Mouse (Mus musculus) splenic B cell, adult 2 months (primary cell): ENCODE results near the gene Nags.
A peak's percentile ranks its signal among the peaks of the same experiment; 100 is the strongest.
"Not testable (repeated sequence)": the region's sequence is repeated elsewhere in the genome, so short reads cannot be mapped to it uniquely, and the experiment has no call there.

Source experiments
- DNase-seq: peaks from one replicate; pipeline ENCODE4 v3.0.0-alpha.2; 2011; ENCODE audit warnings: low read depth, low spot score
- H3K27me3 ChIP-seq: 2 replicates; pipeline ENCODE4 v1.6.1; 2012; ENCODE audit warnings: mild to moderate bottlenecking, low read length, moderate library complexity, mixed read lengths; ENCODE audit not compliant: control insufficient read depth, poor library complexity, insufficient read depth, severe bottlenecking
- H3K36me3 ChIP-seq: 2 replicates; pipeline ENCODE4 v1.6.1; 2012; ENCODE audit warnings: mild to moderate bottlenecking, low read length, moderate library complexity, mixed read lengths; ENCODE audit not compliant: control insufficient read depth, poor library complexity, insufficient read depth, severe bottlenecking

Nags gene

GRCm38 (mm10) chr11:102142355-102142754, 3.0 kb upstream of the Nags start:
- no peak for DNase-seq
- H3K27me3 ChIP-seq, result peaks cover 4% of the 10 kb centered on the region
- H3K36me3 ChIP-seq, result no peaks in the 10 kb centered on the region

DNA sequence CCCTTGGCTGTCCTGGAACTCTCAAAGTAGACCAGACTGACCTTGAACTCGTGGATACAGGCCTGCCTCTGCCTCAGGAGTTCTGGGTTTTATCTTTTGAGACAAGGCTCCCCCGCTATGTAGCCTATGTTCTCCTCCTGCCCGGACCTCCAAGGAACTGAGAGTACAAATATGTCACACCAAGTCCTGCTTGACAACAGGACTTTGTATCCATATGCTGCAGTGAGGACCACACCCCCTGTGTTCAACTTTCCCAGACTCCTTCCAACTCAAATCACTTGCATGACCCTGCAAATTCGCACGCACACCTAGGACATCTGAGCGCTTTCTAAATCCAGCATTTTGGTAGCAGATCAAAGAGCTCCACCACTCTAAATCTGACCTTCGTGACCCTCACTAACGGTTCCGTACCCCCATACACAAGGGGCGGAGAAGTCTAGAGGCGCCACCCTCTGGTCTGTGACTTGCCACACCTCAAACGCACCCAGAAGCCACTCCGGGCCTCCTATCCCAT, 299 bp upstream of the Nags start:
- peaks cover 4% of the 10 kb centered on the region for H3K27me3 ChIP-seq
- no peak for DNase-seq
- H3K36me3 ChIP-seq, result no peaks in the 10 kb centered on the region

DNA sequence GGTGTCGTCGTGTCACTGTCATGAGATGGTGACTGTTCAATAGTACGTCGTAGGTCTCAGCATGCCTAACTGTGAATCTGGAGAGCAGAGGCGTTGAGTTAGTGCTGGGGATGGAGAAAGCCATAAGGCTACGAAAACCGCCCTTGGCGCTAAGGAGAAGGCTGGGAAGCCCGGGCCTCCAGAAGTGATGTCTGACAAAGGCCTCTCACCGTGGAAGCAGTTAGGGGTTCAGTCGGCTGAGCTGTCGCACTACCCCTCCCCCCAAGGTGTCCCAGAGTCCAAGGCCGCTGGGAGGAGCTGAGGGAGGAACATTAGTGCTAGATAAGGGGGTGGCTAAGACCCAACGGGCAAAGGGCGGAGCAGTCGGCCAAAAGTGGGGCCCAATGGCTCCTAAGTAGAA, 692 bp downstream of the Nags start:
- peaks cover 2% of the 10 kb centered on the region; the same call in 1 of the 2 replicates for H3K27me3 ChIP-seq
- no peak for DNase-seq
- H3K36me3 ChIP-seq, result no peaks in the 10 kb centered on the region

- DNase-seq, result no peak
- H3K27me3 ChIP-seq, result peaks cover 2% of the 10 kb centered on the region; the same call in 1 of the 2 replicates
- no peaks in the 10 kb centered on the region for H3K36me3 ChIP-seq
Measured at GRCm38 (mm10) chr11:102146531-102146930, 1.2 kb downstream of the Nags start.

GRCm38 (mm10) chr11:102147213-102147989, 2.1 kb downstream of the Nags start:
- H3K27me3 ChIP-seq, result peaks cover 2% of the 10 kb centered on the region; the same call in 1 of the 2 replicates
- no peaks in the 10 kb centered on the region for H3K36me3 ChIP-seq
- no peak for DNase-seq

DNA sequence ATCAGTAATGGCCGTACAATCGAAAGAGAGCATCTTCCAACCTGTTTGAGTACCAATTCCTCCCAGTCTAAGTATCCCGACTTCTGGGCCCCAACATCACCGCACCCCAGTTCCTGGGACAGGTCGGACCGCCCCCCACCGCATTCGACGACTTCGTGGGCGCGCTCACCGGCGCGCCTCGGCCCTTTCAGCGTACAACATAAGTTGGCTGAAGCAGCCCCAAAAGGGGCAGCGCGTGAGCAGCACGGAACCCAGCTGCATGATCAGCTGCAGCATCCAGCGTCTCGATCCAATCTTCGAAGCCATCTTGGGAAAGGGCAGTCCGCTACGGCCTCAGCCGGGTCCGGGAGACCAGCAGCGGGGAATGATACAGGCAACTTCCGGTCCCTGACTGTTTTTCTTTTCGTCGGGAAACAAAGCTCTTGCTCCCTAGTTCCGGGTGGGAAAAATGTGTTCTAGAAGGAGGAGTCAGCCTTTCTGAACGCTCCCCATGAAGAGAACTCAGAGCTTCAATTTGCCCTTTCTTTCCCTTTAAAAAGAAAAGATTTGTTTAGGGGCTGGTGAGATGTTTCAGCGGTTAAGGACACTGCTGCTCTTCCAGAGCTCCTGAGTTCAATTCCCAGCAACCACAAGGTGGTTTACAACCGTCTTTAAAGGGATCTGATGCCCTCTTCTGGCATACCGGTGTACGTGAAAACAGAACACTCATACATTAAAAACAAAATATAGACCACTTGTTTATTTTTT, 10.9 kb downstream of the Nags start, which contains the start of gene Tmem101:
Tmem101 (minus strand) TSS at position 366 of the 747 bp plus-strand sequence.
- Histone ChIP-seq H3K36me3 (peaks cover 3% of the 10 kb centered on the region; the same call in 1 of the 2 replicates), H3K27me3 (no peaks in the 10 kb centered on the region)
- peak; percentile 88 for DNase-seq

GRCm38 (mm10) chr11:102156786-102157089, 11.4 kb downstream of the Nags start:
- Histone ChIP-seq H3K27me3 (no peaks in the 10 kb centered on the region), H3K36me3 (peaks cover 6% of the 10 kb centered on the region; the same call in 1 of the 2 replicates)
- no peak for DNase-seq

DNA sequence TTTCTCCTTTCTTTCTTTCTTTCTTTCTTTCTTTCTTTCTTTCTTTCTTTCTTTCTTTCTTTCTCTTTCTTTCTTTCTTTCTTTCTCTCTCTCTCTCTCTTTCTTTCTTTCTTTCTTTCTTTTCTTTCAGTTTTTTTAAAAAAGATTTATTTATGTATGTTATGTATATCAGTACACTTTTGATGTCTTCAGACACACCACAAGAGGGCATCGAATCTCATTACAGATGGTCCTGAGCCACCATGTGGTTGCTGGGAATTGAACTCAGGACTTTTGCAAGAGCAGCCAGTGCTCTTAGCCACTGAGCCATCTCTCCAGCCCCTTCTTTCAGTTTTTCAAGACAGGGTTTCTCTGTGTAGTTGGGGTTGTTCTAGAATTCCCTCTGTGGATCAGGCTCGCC, 12.7 kb downstream of the Nags start:
- DNase-seq, H3K36me3 ChIP-seq, H3K27me3 ChIP-seq: not testable (repeated sequence)

GRCm38 (mm10) chr11:102159781-102160180, 14.5 kb downstream of the Nags start:
- DNase-seq, result no peak
- H3K27me3 ChIP-seq, result no peaks in the 10 kb centered on the region
- peaks cover 6% of the 10 kb centered on the region; the same call in 1 of the 2 replicates for H3K36me3 ChIP-seq

DNA sequence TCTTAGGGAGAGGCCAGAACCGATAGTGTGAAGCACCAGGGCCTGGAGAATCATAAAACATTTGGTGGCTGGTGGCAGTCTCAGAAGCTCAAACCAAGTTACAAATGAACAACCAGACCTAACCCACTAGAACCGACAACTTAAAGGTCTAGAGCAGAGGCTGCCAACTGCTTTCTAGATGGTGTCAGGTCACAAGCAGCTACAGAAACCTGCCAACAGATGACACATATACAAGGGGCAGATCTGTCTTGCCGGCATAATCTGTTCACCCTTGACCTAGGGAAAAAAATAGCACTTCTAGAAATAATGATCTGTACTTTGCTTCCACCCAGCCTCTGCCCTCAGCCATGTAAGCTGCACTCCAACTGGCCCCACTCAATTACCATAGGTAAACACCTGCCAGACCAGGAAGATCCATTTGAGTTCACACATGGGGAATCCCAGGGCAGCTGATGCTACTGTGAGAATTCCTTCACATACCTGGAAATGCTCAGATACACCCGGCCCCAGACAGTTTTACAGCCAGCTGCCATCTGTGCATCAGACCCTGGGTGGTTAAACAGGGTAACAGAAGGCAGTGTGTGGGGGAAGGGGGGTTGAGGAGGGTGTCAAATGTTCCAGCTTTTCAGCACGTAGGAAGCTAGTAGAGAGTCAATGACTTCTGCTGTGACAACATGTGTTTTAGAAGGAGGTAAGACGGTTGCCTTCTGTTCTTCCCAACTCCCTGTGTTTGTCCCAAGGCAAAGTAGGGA, 20.8 kb downstream of the Nags start:
- DNase-seq, result no peak
- Histone ChIP-seq H3K36me3 (peaks cover 17% of the 10 kb centered on the region), H3K27me3 (no peaks in the 10 kb centered on the region; the same call in 1 of the 2 replicates)

DNA sequence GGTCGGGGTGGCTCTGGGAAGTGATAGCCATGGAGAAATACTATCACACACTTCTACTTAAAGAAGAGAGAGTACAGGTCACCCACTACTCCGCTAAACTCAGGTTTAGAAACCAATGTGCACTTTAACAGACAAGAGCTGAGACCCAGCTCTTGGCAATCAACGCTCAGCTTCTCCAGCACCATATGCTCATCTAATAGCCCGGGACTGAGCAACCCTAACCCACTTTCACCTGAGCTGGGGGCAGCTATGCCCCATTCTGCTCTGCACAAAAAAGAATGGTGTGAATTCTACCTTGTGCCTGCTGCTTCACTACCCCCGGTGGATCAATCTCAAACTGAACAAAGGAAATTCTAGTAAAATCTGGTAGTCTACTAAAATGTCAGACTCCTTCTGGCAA, 22.2 kb downstream of the Nags start:
- Histone ChIP-seq H3K36me3 (peaks cover 14% of the 10 kb centered on the region), H3K27me3 (no peaks in the 10 kb centered on the region; the same call in 1 of the 2 replicates)
- DNase-seq, result no peak

GRCm38 (mm10) chr11:102168689-102169088, 23.4 kb downstream of the Nags start:
- H3K27me3 ChIP-seq, result no peaks in the 10 kb centered on the region; the same call in 1 of the 2 replicates
- no peak for DNase-seq
- peaks cover 15% of the 10 kb centered on the region for H3K36me3 ChIP-seq

DNA sequence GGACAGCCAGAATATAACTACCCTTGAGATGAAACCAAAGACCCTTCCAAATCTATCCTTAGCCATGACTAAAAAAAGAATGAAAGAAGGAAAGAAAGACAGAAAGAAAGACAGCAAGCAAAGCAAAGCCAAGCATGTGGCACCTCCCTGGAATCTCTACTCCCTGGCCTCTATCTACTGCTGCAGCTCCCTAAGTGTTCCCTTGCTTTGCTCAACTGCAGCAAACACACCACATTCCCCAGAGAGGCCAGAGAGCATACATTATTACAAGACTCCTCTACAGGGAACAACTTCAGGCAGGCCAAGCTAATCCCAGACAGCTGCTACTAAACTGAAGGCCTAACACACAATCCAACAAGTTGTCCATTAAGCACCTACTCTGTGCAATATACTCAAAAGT, 34.5 kb downstream of the Nags start:
- Histone ChIP-seq H3K36me3 (peaks cover 7% of the 10 kb centered on the region), H3K27me3 (no peaks in the 10 kb centered on the region)
- no peak for DNase-seq

DNA sequence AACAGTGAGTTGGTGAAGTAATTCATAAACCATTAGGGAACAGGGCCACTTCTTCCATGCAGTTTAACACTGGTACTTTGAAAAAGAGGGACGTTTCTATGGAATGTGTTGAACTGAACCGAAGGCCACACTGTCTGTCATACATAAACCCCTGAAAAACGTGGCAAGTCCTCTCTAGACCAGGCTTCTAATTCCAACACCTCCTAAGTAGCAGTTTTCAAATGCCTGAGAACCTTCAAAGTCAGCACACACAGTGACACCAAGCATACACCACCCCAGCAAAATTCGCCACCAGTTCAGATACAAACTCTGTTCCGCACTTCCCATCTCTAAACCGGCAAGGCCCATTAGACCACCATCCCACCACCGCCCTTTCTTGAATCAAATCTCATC, 38.9 kb downstream of the Nags start:
- no peak for DNase-seq
- peaks cover 3% of the 10 kb centered on the region for H3K36me3 ChIP-seq

More for the DNA sequence above, 38.9 kb downstream of the Nags start:
- no peaks in the 10 kb centered on the region for H3K27me3 ChIP-seq
